Mouse (Mus musculus): ENCODE data around the gene Cuta.

Cuta gene

GRCm38 (mm10) chr17:26956309-26956708, 16.9 kb upstream of the Cuta start:
- DNase-seq (ENCODE audit: low read depth in 1 of 2, low spot score in 2 of 2): no peak

GRCm38 (mm10) chr17:26953726-26954125, 14.4 kb upstream of the Cuta start:
- no peak for DNase-seq (ENCODE audit: low read depth in 1 of 2, low spot score in 2 of 2)

GRCm38 (mm10) chr17:26953201-26953600, 13.8 kb upstream of the Cuta start:
- no peak for DNase-seq (ENCODE audit: low read depth in 1 of 2, low spot score in 2 of 2)

- DNase-seq (ENCODE audit: low read depth in 1 of 2, low spot score in 2 of 2): no peak
Observed at GRCm38 (mm10) chr17:26951952-26952877, 12.8 kb upstream of the Cuta start.

GRCm38 (mm10) chr17:26951406-26951805, 12.0 kb upstream of the Cuta start:
- DNase-seq (ENCODE audit: low read depth in 1 of 2, low spot score in 2 of 2): no peak

GRCm38 (mm10) chr17:26950560-26951288, 11.4 kb upstream of the Cuta start:
- DNase-seq (ENCODE audit: low read depth in 1 of 2, low spot score in 2 of 2): no peak

- DNase-seq (ENCODE audit: low read depth in 1 of 2, low spot score in 2 of 2): no peak
Observed at GRCm38 (mm10) chr17:26949866-26950265, 10.5 kb upstream of the Cuta start.

- DNase-seq (ENCODE audit: low read depth in 1 of 2, low spot score in 2 of 2): no peak
Observed at GRCm38 (mm10) chr17:26949051-26949577, 9.7 kb upstream of the Cuta start.

GRCm38 (mm10) chr17:26948316-26949050, 9.1 kb upstream of the Cuta start:
- no peak for DNase-seq (ENCODE audit: low read depth in 1 of 2, low spot score in 2 of 2)

GRCm38 (mm10) chr17:26947231-26948100, 8.1 kb upstream of the Cuta start:
- no peak for DNase-seq (ENCODE audit: low read depth in 1 of 2, low spot score in 2 of 2)

GRCm38 (mm10) chr17:26946567-26946966, 7.2 kb upstream of the Cuta start:
- no peak for DNase-seq (ENCODE audit: low read depth in 1 of 2, low spot score in 2 of 2)

- no peak for DNase-seq (ENCODE audit: low read depth in 1 of 2, low spot score in 2 of 2)
Observed at GRCm38 (mm10) chr17:26945824-26946495, 6.6 kb upstream of the Cuta start.

- DNase-seq (ENCODE audit: low read depth in 1 of 2, low spot score in 2 of 2): no peak
Observed at GRCm38 (mm10) chr17:26941841-26942570, 2.6 kb upstream of the Cuta start.

GRCm38 (mm10) chr17:26941031-26941789, 1.8 kb upstream of the Cuta start, which contains the start of gene Syngap1:
Gene Syngap1, plus strand, starts transcription at chr17:26941253.
- DNase-seq (ENCODE audit: low read depth in 1 of 2, low spot score in 2 of 2): no peak

GRCm38 (mm10) chr17:26939973-26940300, 568 bp upstream of the Cuta start:
- no peak for DNase-seq (ENCODE audit: low read depth in 1 of 2, low spot score in 2 of 2)

- DNase-seq (ENCODE audit: low read depth in 1 of 2, low spot score in 2 of 2): no peak
Observed at GRCm38 (mm10) chr17:26938731-26939130, 638 bp downstream of the Cuta start.

GRCm38 (mm10) chr17:26937883-26938695, 1.3 kb downstream of the Cuta start:
- no peak for DNase-seq (ENCODE audit: low read depth in 1 of 2, low spot score in 2 of 2)
